Mouse (Mus musculus): ENCODE measurements around the gene Clptm1l. TPM values are rescaled to one million over a fixed set of nuclear protein-coding genes. Genes with fewer than 3 reads are reported as not detected.
A peak's percentile ranks its signal among the peaks of the same experiment; 100 is the strongest.

Clptm1l gene
- total and polyA plus RNA-seq, 2 experiments from 2014 or later, result 63.6 to 119 TPM

DNA sequence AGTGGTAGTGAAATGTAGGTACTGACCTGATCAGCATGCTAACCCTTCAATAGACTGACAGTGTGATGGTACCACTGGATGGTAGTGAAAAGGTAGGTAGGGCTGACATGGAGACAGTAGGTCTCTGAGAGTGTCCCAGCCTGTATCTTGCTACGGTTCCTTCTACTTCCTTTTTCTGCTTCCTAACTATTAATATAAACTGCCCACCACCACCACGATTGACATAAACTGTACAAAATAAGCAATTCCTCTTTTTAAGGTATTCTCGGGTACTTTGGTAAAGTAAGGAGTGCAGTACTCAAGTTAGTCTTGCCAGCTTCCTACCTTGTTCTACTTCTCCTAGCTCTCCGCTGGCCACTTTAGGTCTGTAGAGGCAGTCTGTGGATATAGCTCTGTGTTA lies 7.5 kb upstream of the Clptm1l start:
- no peak overlapping the region for H3K9ac ChIP-seq (replicated peaks; ENCODE audit: low read depth, low read length)
- TF ChIP-seq EP300 (IDR thresholded peaks at IDR 0.05; ENCODE audit: low read depth), result no peak
- TF ChIP-seq CTCF (IDR thresholded peaks at IDR 0.05; ENCODE audit: low read depth), result no peak
- H3K36me3 ChIP-seq (replicated peaks; ENCODE audit: control insufficient read depth, insufficient read depth, low read length), result no peaks in the 10 kb centered on the region
- no peak overlapping the region for H3K27ac ChIP-seq (ENCODE audit: low read depth)
- H3K4me2 ChIP-seq (ENCODE audit: low read depth, low read length), result no peak overlapping the region
- 59% methylated on average over 4 of the region's 4 CpGs for WGBS
- no peak overlapping the region for H3K4me3 ChIP-seq (ENCODE audit: low read depth, low read length)
- 0 out of 2 replicates have a peak, but pooled peaks cover 7% of the 10 kb centered on the region for H3K27me3 ChIP-seq (ENCODE audit: control insufficient read depth, insufficient read depth, low read length)
- ATAC-seq (ENCODE audit: insufficient read depth, low read depth) (no peak), DNase-seq (ENCODE audit: low spot score) (no peak)
- no peaks in the 10 kb centered on the region for H3K4me1 ChIP-seq (ENCODE audit: control insufficient read depth, insufficient read depth)
- no peaks in the 10 kb centered on the region for H3K9me3 ChIP-seq (replicated peaks; ENCODE audit: control insufficient read depth, low read length)

- H3K27ac ChIP-seq (ENCODE audit: low read depth), result no peak overlapping the region
- peaks cover 17% of the 10 kb centered on the region for H3K4me1 ChIP-seq (ENCODE audit: control insufficient read depth, insufficient read depth)
- H3K4me3 ChIP-seq (ENCODE audit: low read depth, low read length), result no peak overlapping the region
- no peak for TF ChIP-seq CTCF (IDR thresholded peaks at IDR 0.05; ENCODE audit: low read depth)
- TF ChIP-seq EP300 (IDR thresholded peaks at IDR 0.05; ENCODE audit: low read depth), result no peak
- H3K4me2 ChIP-seq (ENCODE audit: low read depth, low read length), result no peak overlapping the region
- no peak for DNase-seq (ENCODE audit: low spot score)
- H3K36me3 ChIP-seq (replicated peaks; ENCODE audit: control insufficient read depth, insufficient read depth, low read length), result no peaks in the 10 kb centered on the region
- no peak overlapping the region for H3K9ac ChIP-seq (replicated peaks; ENCODE audit: low read depth, low read length)
- no peak for ATAC-seq (ENCODE audit: insufficient read depth, low read depth)
- no peaks in the 10 kb centered on the region for H3K9me3 ChIP-seq (replicated peaks; ENCODE audit: control insufficient read depth, low read length)
- 51% methylated on average over 4 of the region's 4 CpGs for WGBS
- 0 out of 2 replicates have a peak, but pooled peaks cover 3% of the 10 kb centered on the region for H3K27me3 ChIP-seq (ENCODE audit: control insufficient read depth, insufficient read depth, low read length)
Observed at GRCm38 (mm10) chr13:73600217-73600616, 3.6 kb upstream of the Clptm1l start.

GRCm38 (mm10) chr13:73603046-73603445 lies 760 bp upstream of the Clptm1l start:
- peak overlapping the region; percentile 82 for H3K4me3 ChIP-seq (ENCODE audit: low read depth, low read length)
- H3K9ac ChIP-seq (replicated peaks; ENCODE audit: low read depth, low read length), result peak overlapping the region; percentile 83
- H3K27me3 ChIP-seq (ENCODE audit: control insufficient read depth, insufficient read depth, low read length), result 0 out of 2 replicates have a peak, but pooled peaks cover 3% of the 10 kb centered on the region
- no peak for DNase-seq (ENCODE audit: low spot score)
- no peaks in the 10 kb centered on the region for H3K9me3 ChIP-seq (replicated peaks; ENCODE audit: control insufficient read depth, low read length)
- H3K36me3 ChIP-seq (replicated peaks; ENCODE audit: control insufficient read depth, insufficient read depth, low read length), result peaks cover 20% of the 10 kb centered on the region
- no peak for TF ChIP-seq CTCF (IDR thresholded peaks at IDR 0.05; ENCODE audit: low read depth)
- no peak for TF ChIP-seq EP300 (IDR thresholded peaks at IDR 0.05; ENCODE audit: low read depth)
- 48% methylated on average over 4 of the region's 4 CpGs for WGBS
- H3K4me2 ChIP-seq (ENCODE audit: low read depth, low read length), result peak overlapping the region; percentile 98
- peaks cover 17% of the 10 kb centered on the region for H3K4me1 ChIP-seq (ENCODE audit: control insufficient read depth, insufficient read depth)
- no peak overlapping the region for H3K27ac ChIP-seq (ENCODE audit: low read depth)
- ATAC-seq (ENCODE audit: insufficient read depth, low read depth), result no peak

DNA sequence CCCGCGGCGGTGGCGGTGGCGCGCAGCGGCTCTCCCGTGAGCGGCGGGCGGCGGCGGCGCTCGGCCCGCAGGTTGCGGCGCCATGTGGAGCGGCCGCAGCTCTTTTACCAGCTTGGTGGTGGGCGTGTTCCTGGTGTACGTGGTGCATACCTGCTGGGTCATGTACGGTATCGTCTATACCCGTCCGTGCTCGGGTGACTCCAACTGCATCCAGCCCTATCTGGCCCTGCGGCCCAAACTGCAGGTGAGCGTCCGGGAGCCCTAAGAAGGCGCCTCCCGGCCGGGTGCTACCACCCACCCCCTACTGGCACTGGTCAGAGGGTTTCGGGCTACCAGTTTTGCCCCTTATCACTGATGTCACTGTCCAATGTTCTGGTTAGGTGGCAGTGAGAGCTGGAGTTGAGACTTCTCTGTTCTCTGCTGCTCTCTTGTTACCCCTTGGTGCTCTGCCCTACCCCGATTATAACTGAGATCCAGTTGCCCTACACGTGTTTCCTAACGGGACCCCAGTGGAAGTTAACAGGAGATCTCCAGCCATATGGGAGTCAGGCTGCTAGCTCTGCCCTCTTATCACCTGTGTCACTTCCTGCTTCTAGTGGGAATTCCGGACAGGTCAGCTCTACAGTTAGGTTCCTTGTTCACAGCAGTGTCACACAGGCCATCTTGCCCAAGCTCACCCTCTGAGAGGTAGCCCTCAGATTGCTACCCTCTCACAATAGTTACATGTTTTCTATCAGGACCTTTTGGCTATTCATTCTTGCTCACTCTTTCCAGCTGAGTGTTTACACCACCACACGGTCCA lies 551 bp downstream of the Clptm1l start:
- Histone ChIP-seq H3K4me3 (ENCODE audit: low read depth, low read length) (peak overlapping the region; percentile 82), H3K27ac (ENCODE audit: low read depth) (peak overlapping the region; percentile 68), H3K4me2 (ENCODE audit: low read depth, low read length) (peak overlapping the region; percentile 98), H3K27me3 (ENCODE audit: control insufficient read depth, insufficient read depth, low read length) (no peaks in the 10 kb centered on the region), H3K4me1 (ENCODE audit: control insufficient read depth, insufficient read depth) (peaks cover 17% of the 10 kb centered on the region), H3K36me3 (replicated peaks; ENCODE audit: control insufficient read depth, insufficient read depth, low read length) (peaks cover 32% of the 10 kb centered on the region), H3K9ac (replicated peaks; ENCODE audit: low read depth, low read length) (peak overlapping the region; percentile 83), H3K9me3 (replicated peaks; ENCODE audit: control insufficient read depth, low read length) (no peaks in the 10 kb centered on the region)
- DNase-seq (ENCODE audit: low spot score) (peak; percentile 9), ATAC-seq (ENCODE audit: insufficient read depth, low read depth) (peak; percentile 45)
- 2% methylated on average over 35 of the region's 39 CpGs for WGBS
- TF ChIP-seq CTCF (IDR thresholded peaks at IDR 0.05; ENCODE audit: low read depth) (no peak), EP300 (IDR thresholded peaks at IDR 0.05; ENCODE audit: low read depth) (no peak)

GRCm38 (mm10) chr13:73618406-73618805 lies 14.6 kb downstream of the Clptm1l start:
- no peak overlapping the region for H3K4me3 ChIP-seq (ENCODE audit: low read depth, low read length)
- 62% methylated on average over 5 of the region's 5 CpGs for WGBS
- H3K36me3 ChIP-seq (replicated peaks; ENCODE audit: control insufficient read depth, insufficient read depth, low read length), result peaks cover 83% of the 10 kb centered on the region

More at GRCm38 (mm10) chr13:73618406-73618805, 14.6 kb downstream of the Clptm1l start:
- Histone ChIP-seq H3K27me3 (ENCODE audit: control insufficient read depth, insufficient read depth, low read length) (no peaks in the 10 kb centered on the region), H3K9ac (replicated peaks; ENCODE audit: low read depth, low read length) (no peak overlapping the region), H3K4me2 (ENCODE audit: low read depth, low read length) (no peak overlapping the region), H3K4me1 (ENCODE audit: control insufficient read depth, insufficient read depth) (no peaks in the 10 kb centered on the region), H3K27ac (ENCODE audit: low read depth) (no peak overlapping the region), H3K9me3 (replicated peaks; ENCODE audit: control insufficient read depth, low read length) (no peaks in the 10 kb centered on the region)
- TF ChIP-seq EP300 (IDR thresholded peaks at IDR 0.05; ENCODE audit: low read depth) (no peak), CTCF (IDR thresholded peaks at IDR 0.05; ENCODE audit: low read depth) (no peak)
- DNase-seq (ENCODE audit: low spot score) (no peak), ATAC-seq (ENCODE audit: insufficient read depth, low read depth) (no peak)
